Mouse (Mus musculus): Measurements from ENCODE around the gene Sf3b6.

Sf3b6 gene

GRCm38 (mm10) chr12:4840741-4841140 is 23.4 kb downstream of the Sf3b6 start:
- DNase-seq (ENCODE audit: low spot score in 2 of 2): no peak

- peak; percentile 22 to 27 for DNase-seq (ENCODE audit: low spot score in 2 of 2)
Measured at GRCm38 (mm10) chr12:4841392-4841887, 24.1 kb downstream of the Sf3b6 start, which contains the start of gene Fkbp1b. TSS of gene Fkbp1b (minus strand) at chr12:4841591.

- no peak for DNase-seq (ENCODE audit: low spot score in 2 of 2)
Measured at GRCm38 (mm10) chr12:4842456-4842855, 25.1 kb downstream of the Sf3b6 start.

GRCm38 (mm10) chr12:4842890-4843597 is 25.7 kb downstream of the Sf3b6 start, which contains the start of gene Wdcp:
TSS of gene Wdcp (plus strand) at chr12:4843303.
- peak; percentile 78 to 79 for DNase-seq (ENCODE audit: low spot score in 2 of 2)

GRCm38 (mm10) chr12:4843741-4844140 is 26.4 kb downstream of the Sf3b6 start:
- peak in 1 of 2 experiments; percentile 26 for DNase-seq (ENCODE audit: low spot score in 2 of 2)

- DNase-seq (ENCODE audit: low spot score in 2 of 2): peak in 1 of 2 experiments; percentile 35
Measured at GRCm38 (mm10) chr12:4856160-4856559, 38.8 kb downstream of the Sf3b6 start.

- DNase-seq (ENCODE audit: low spot score in 2 of 2): no peak
Measured at GRCm38 (mm10) chr12:4856834-4857233, 39.5 kb downstream of the Sf3b6 start.

GRCm38 (mm10) chr12:4859241-4859914 is 42.0 kb downstream of the Sf3b6 start:
- no peak for DNase-seq (ENCODE audit: low spot score in 2 of 2)

- DNase-seq (ENCODE audit: low spot score in 2 of 2): no peak
Measured at GRCm38 (mm10) chr12:4862672-4863071, 45.3 kb downstream of the Sf3b6 start.

- DNase-seq (ENCODE audit: low spot score in 2 of 2): no peak
Measured at GRCm38 (mm10) chr12:4863654-4864337, 46.5 kb downstream of the Sf3b6 start.

GRCm38 (mm10) chr12:4864338-4864690 is 47.0 kb downstream of the Sf3b6 start:
- DNase-seq (ENCODE audit: low spot score in 2 of 2): no peak

- no peak for DNase-seq (ENCODE audit: low spot score in 2 of 2)
Measured at GRCm38 (mm10) chr12:4868924-4869323, 51.6 kb downstream of the Sf3b6 start.

GRCm38 (mm10) chr12:4871260-4871659 is 53.9 kb downstream of the Sf3b6 start:
- DNase-seq (ENCODE audit: low spot score in 2 of 2): no peak

GRCm38 (mm10) chr12:4872273-4872672 is 54.9 kb downstream of the Sf3b6 start:
- no peak for DNase-seq (ENCODE audit: low spot score in 2 of 2)

- DNase-seq (ENCODE audit: low spot score in 2 of 2): no peak
Measured at GRCm38 (mm10) chr12:4872983-4873477, 55.7 kb downstream of the Sf3b6 start.

- DNase-seq (ENCODE audit: low spot score in 2 of 2): no peak
Measured at GRCm38 (mm10) chr12:4873531-4873930, 56.2 kb downstream of the Sf3b6 start.

- DNase-seq (ENCODE audit: low spot score in 2 of 2): peak; percentile 52 to 73
Measured at GRCm38 (mm10) chr12:4874161-4874927, 57.0 kb downstream of the Sf3b6 start, which contains the start of gene Mfsd2b. TSS of gene Mfsd2b (minus strand) at chr12:4874359.

GRCm38 (mm10) chr12:4875623-4876022 is 58.3 kb downstream of the Sf3b6 start:
- DNase-seq (ENCODE audit: low spot score in 2 of 2): no peak

All from thymus, postnatal 10 days (tissue).